Mouse (Mus musculus): ENCODE data around the gene Cd68. TPM values are rescaled to one million over a fixed set of nuclear protein-coding genes. Genes with fewer than 3 reads are reported as not detected.

The Cd68 gene
- 6.1 and 7.3 TPM in 2 replicates for polyA plus RNA-seq (2015; fragmentation: Nextera tagmentation; extraction: Ambion mirVana)

GRCm38 (mm10) chr11:69665961-69666664 lies at the start of gene Cd68:
Gene Cd68 (minus strand): TSS chr11:69666153.
- H3K36me3 ChIP-seq, result peaks cover 71% of the 10 kb centered on the region
- no peaks in the 10 kb centered on the region for H3K27me3 ChIP-seq
- peaks cover 41% of the 10 kb centered on the region for H3K4me1 ChIP-seq (replicated peaks)
- H3K9ac ChIP-seq (replicated peaks), result no peak within 1 kb of the TSS; the same call in 1 of the 2 replicates
- 38% methylated on average over 7 of the region's 7 CpGs for WGBS
- no peaks in the 10 kb centered on the region for H3K9me3 ChIP-seq
- H3K4me2 ChIP-seq (replicated peaks), result no peak within 1 kb of the TSS
- peak within 1 kb of the TSS; percentile 47 for H3K27ac ChIP-seq
- no peak for ATAC-seq
- H3K4me3 ChIP-seq (replicated peaks), result no peak within 1 kb of the TSS; the same call in 1 of the 2 replicates

- Histone ChIP-seq H3K27me3 (no peaks in the 10 kb centered on the region), H3K9me3 (no peaks in the 10 kb centered on the region), H3K9ac (replicated peaks) (no peak overlapping the region), H3K4me2 (replicated peaks) (no peak overlapping the region), H3K36me3 (no peaks in the 10 kb centered on the region), H3K4me3 (replicated peaks) (no peak overlapping the region), H3K4me1 (replicated peaks) (peaks cover 3% of the 10 kb centered on the region; the same call in 1 of the 2 replicates), H3K27ac (no peak overlapping the region)
- no peak for ATAC-seq
- 61% methylated on average over 9 of the region's 9 CpGs for WGBS
Measured at GRCm38 (mm10) chr11:69715482-69715881, 49.5 kb upstream of the Cd68 start.

GRCm38 (mm10) chr11:69714636-69715329 lies 48.8 kb upstream of the Cd68 start:
- no peaks in the 10 kb centered on the region for H3K27me3 ChIP-seq

GRCm38 (mm10) chr11:69712954-69713672 lies 47.2 kb upstream of the Cd68 start:
- no peak for ATAC-seq
- H3K9ac ChIP-seq (replicated peaks), result no peak overlapping the region
- no peak overlapping the region for H3K27ac ChIP-seq
- no peaks in the 10 kb centered on the region for H3K27me3 ChIP-seq
- no peaks in the 10 kb centered on the region; the same call in 1 of the 2 replicates for H3K4me1 ChIP-seq (replicated peaks)
- H3K36me3 ChIP-seq, result no peaks in the 10 kb centered on the region
- no peaks in the 10 kb centered on the region for H3K9me3 ChIP-seq
- H3K4me2 ChIP-seq (replicated peaks), result no peak overlapping the region
- no peak overlapping the region for H3K4me3 ChIP-seq (replicated peaks)
- 83% methylated on average over 20 of the region's 20 CpGs for WGBS

More at GRCm38 (mm10) chr11:69714636-69715329, 48.8 kb upstream of the Cd68 start:
- Histone ChIP-seq H3K36me3 (no peaks in the 10 kb centered on the region), H3K27ac (no peak overlapping the region), H3K4me3 (replicated peaks) (no peak overlapping the region), H3K9me3 (no peaks in the 10 kb centered on the region), H3K4me1 (replicated peaks) (peaks cover 3% of the 10 kb centered on the region; the same call in 1 of the 2 replicates), H3K4me2 (replicated peaks) (no peak overlapping the region), H3K9ac (replicated peaks) (no peak overlapping the region)
- ATAC-seq, result no peak
- WGBS, result 71% methylated on average over 18 of the region's 18 CpGs

- Histone ChIP-seq H3K9ac (replicated peaks) (no peak overlapping the region), H3K4me1 (replicated peaks) (no peaks in the 10 kb centered on the region; the same call in 1 of the 2 replicates), H3K27ac (no peak overlapping the region), H3K36me3 (no peaks in the 10 kb centered on the region), H3K4me2 (replicated peaks) (no peak overlapping the region), H3K4me3 (replicated peaks) (no peak overlapping the region), H3K9me3 (no peaks in the 10 kb centered on the region), H3K27me3 (no peaks in the 10 kb centered on the region)
- no peak for ATAC-seq
- WGBS, result 80% methylated on average over 2 of the region's 2 CpGs
Measured at GRCm38 (mm10) chr11:69711082-69711481, 45.1 kb upstream of the Cd68 start.

- no peak overlapping the region for H3K27ac ChIP-seq
- WGBS, result 70% methylated on average over 3 of the region's 3 CpGs
Measured at GRCm38 (mm10) chr11:69710470-69710869, 44.5 kb upstream of the Cd68 start.

GRCm38 (mm10) chr11:69709554-69710446 lies 43.8 kb upstream of the Cd68 start:
- H3K4me1 ChIP-seq (replicated peaks), result no peaks in the 10 kb centered on the region
- no peak for ATAC-seq
- H3K27me3 ChIP-seq, result no peaks in the 10 kb centered on the region
- no peaks in the 10 kb centered on the region for H3K36me3 ChIP-seq
- H3K4me3 ChIP-seq (replicated peaks), result no peak overlapping the region
- H3K27ac ChIP-seq, result no peak overlapping the region
- no peak overlapping the region for H3K9ac ChIP-seq (replicated peaks)
- H3K9me3 ChIP-seq, result no peaks in the 10 kb centered on the region
- 55% methylated on average over 11 of the region's 11 CpGs for WGBS
- H3K4me2 ChIP-seq (replicated peaks), result no peak overlapping the region

More at GRCm38 (mm10) chr11:69710470-69710869, 44.5 kb upstream of the Cd68 start:
- H3K36me3 ChIP-seq, result no peaks in the 10 kb centered on the region
- H3K27me3 ChIP-seq, result no peaks in the 10 kb centered on the region
- H3K4me2 ChIP-seq (replicated peaks), result no peak overlapping the region
- no peak overlapping the region for H3K9ac ChIP-seq (replicated peaks)
- no peak for ATAC-seq
- H3K4me3 ChIP-seq (replicated peaks), result no peak overlapping the region
- no peaks in the 10 kb centered on the region for H3K4me1 ChIP-seq (replicated peaks)
- no peaks in the 10 kb centered on the region for H3K9me3 ChIP-seq

- Histone ChIP-seq H3K36me3 (no peaks in the 10 kb centered on the region), H3K27me3 (no peaks in the 10 kb centered on the region), H3K27ac (no peak overlapping the region), H3K4me1 (replicated peaks) (no peaks in the 10 kb centered on the region), H3K9ac (replicated peaks) (no peak overlapping the region), H3K9me3 (no peaks in the 10 kb centered on the region), H3K4me3 (replicated peaks) (no peak overlapping the region), H3K4me2 (replicated peaks) (no peak overlapping the region)
- ATAC-seq, result no peak
- 92% methylated on average over 3 of the region's 3 CpGs for WGBS
Measured at GRCm38 (mm10) chr11:69708614-69709265, 42.8 kb upstream of the Cd68 start.

- Histone ChIP-seq H3K36me3 (no peaks in the 10 kb centered on the region), H3K9me3 (no peaks in the 10 kb centered on the region), H3K27ac (no peak overlapping the region), H3K4me1 (replicated peaks) (no peaks in the 10 kb centered on the region), H3K9ac (replicated peaks) (no peak overlapping the region), H3K27me3 (no peaks in the 10 kb centered on the region), H3K4me3 (replicated peaks) (no peak overlapping the region), H3K4me2 (replicated peaks) (no peak overlapping the region)
- ATAC-seq, result no peak
- WGBS, result 82% methylated on average over 4 of the region's 4 CpGs
Measured at GRCm38 (mm10) chr11:69707873-69708381, 42.0 kb upstream of the Cd68 start.

GRCm38 (mm10) chr11:69707480-69707847 lies 41.5 kb upstream of the Cd68 start:
- H3K9me3 ChIP-seq, result no peaks in the 10 kb centered on the region
- H3K27me3 ChIP-seq, result no peaks in the 10 kb centered on the region
- no peak overlapping the region for H3K4me2 ChIP-seq (replicated peaks)
- H3K4me1 ChIP-seq (replicated peaks), result no peaks in the 10 kb centered on the region
- H3K27ac ChIP-seq, result no peak overlapping the region
- H3K36me3 ChIP-seq, result no peaks in the 10 kb centered on the region
- no peak overlapping the region for H3K9ac ChIP-seq (replicated peaks)
- no peak for ATAC-seq
- WGBS, result 92% methylated on average over 4 of the region's 4 CpGs
- H3K4me3 ChIP-seq (replicated peaks), result no peak overlapping the region

Measured in midbrain, embryonic 13.5 days (tissue).